Mouse (Mus musculus) NIH3T3 (cell line): ENCODE measurements around the gene Prrx2.

Source experiments
- DNase-seq: peaks from one replicate; pipeline ENCODE4 v3.0.0-alpha.2; 2012; ENCODE audit warnings: low read depth

Gene Prrx2

GRCm38 (mm10) chr2:30834373-30835022, at the start of gene Prrx2:
Prrx2 (plus strand) TSS chr2:30834972.
- DNase-seq = no peak

- DNase-seq = no peak
Observed at GRCm38 (mm10) chr2:30787466-30787865, 47.3 kb upstream of the Prrx2 start.

- DNase-seq = no peak
Observed at GRCm38 (mm10) chr2:30792061-30792460, 42.7 kb upstream of the Prrx2 start.

- peak; percentile 97 for DNase-seq
Observed at GRCm38 (mm10) chr2:30794179-30795108, 40.3 kb upstream of the Prrx2 start.

- no peak for DNase-seq
Observed at GRCm38 (mm10) chr2:30795271-30795888, 39.4 kb upstream of the Prrx2 start.

GRCm38 (mm10) chr2:30795889-30796275, 38.9 kb upstream of the Prrx2 start:
- DNase-seq = peak; percentile 34

- peak; percentile 95 for DNase-seq
Observed at GRCm38 (mm10) chr2:30796382-30796781, 38.4 kb upstream of the Prrx2 start.

- DNase-seq = no peak
Observed at GRCm38 (mm10) chr2:30799456-30799855, 35.3 kb upstream of the Prrx2 start.

GRCm38 (mm10) chr2:30800671-30801066, 34.1 kb upstream of the Prrx2 start:
- DNase-seq = no peak

GRCm38 (mm10) chr2:30801067-30801852, 33.5 kb upstream of the Prrx2 start:
- DNase-seq = no peak

- DNase-seq = no peak
Observed at GRCm38 (mm10) chr2:30803604-30804003, 31.2 kb upstream of the Prrx2 start, which contains the start of gene 1700001O22Rik. 1700001O22Rik (minus strand) TSS chr2:30803661.

- DNase-seq = no peak
Observed at GRCm38 (mm10) chr2:30805983-30806382, 28.8 kb upstream of the Prrx2 start.

- no peak for DNase-seq
Observed at GRCm38 (mm10) chr2:30807147-30807647, 27.6 kb upstream of the Prrx2 start.

- peak; percentile 100 for DNase-seq
Observed at GRCm38 (mm10) chr2:30807648-30808295, 27.0 kb upstream of the Prrx2 start, which contains the start of gene Ntmt1. Ntmt1 (plus strand) TSS chr2:30807826.

GRCm38 (mm10) chr2:30808296-30808655, 26.5 kb upstream of the Prrx2 start:
- peak; percentile 36 for DNase-seq

GRCm38 (mm10) chr2:30809503-30809902, 25.3 kb upstream of the Prrx2 start:
- no peak for DNase-seq

- DNase-seq = no peak
Observed at GRCm38 (mm10) chr2:30810573-30810972, 24.2 kb upstream of the Prrx2 start.

GRCm38 (mm10) chr2:30816383-30816782, 18.4 kb upstream of the Prrx2 start:
- DNase-seq = no peak

- DNase-seq = no peak
Observed at GRCm38 (mm10) chr2:30819873-30820272, 14.9 kb upstream of the Prrx2 start.

- DNase-seq = no peak
Observed at GRCm38 (mm10) chr2:30821073-30821472, 13.7 kb upstream of the Prrx2 start.

GRCm38 (mm10) chr2:30822460-30822859, 12.3 kb upstream of the Prrx2 start:
- DNase-seq = no peak
